Mouse (Mus musculus) lung, postnatal 25 days (tissue): ENCODE data around the gene Fgf8.

Source experiments
- DNase-seq: peaks from one replicate; pipeline ENCODE4 v3.0.0; 2022; ENCODE audit warnings: low spot score

The Fgf8 gene

GRCm38 (mm10) chr19:45742218-45742983 lies at the start of gene Fgf8:
Gene Fgf8, minus strand, starts transcription at chr19:45742915.
- no peak for DNase-seq

GRCm38 (mm10) chr19:45792404-45792803 lies 49.7 kb upstream of the Fgf8 start:
- DNase-seq: no peak

GRCm38 (mm10) chr19:45789888-45790874 lies 47.5 kb upstream of the Fgf8 start:
- peak; percentile 83 for DNase-seq

GRCm38 (mm10) chr19:45789365-45789764 lies 46.6 kb upstream of the Fgf8 start:
- DNase-seq: no peak

GRCm38 (mm10) chr19:45788337-45788736 lies 45.6 kb upstream of the Fgf8 start:
- no peak for DNase-seq

- peak; percentile 29 for DNase-seq
Observed at GRCm38 (mm10) chr19:45787450-45787849, 44.7 kb upstream of the Fgf8 start.

- DNase-seq: no peak
Observed at GRCm38 (mm10) chr19:45785470-45785869, 42.8 kb upstream of the Fgf8 start.

- peak; percentile 9 for DNase-seq
Observed at GRCm38 (mm10) chr19:45783933-45784576, 41.3 kb upstream of the Fgf8 start.

GRCm38 (mm10) chr19:45783181-45783932 lies 40.6 kb upstream of the Fgf8 start, which contains the start of gene Mgea5:
Gene Mgea5, minus strand, starts transcription at chr19:45783837.
- DNase-seq: peak; percentile 99

GRCm38 (mm10) chr19:45782315-45783001 lies 39.7 kb upstream of the Fgf8 start:
- peak; percentile 82 for DNase-seq

GRCm38 (mm10) chr19:45781676-45782075 lies 39.0 kb upstream of the Fgf8 start:
- no peak for DNase-seq

GRCm38 (mm10) chr19:45780350-45780915 lies 37.7 kb upstream of the Fgf8 start:
- no peak for DNase-seq

GRCm38 (mm10) chr19:45775486-45775885 lies 32.8 kb upstream of the Fgf8 start:
- no peak for DNase-seq

GRCm38 (mm10) chr19:45771501-45771900 lies 28.8 kb upstream of the Fgf8 start:
- no peak for DNase-seq

- no peak for DNase-seq
Observed at GRCm38 (mm10) chr19:45760810-45761209, 18.1 kb upstream of the Fgf8 start.

GRCm38 (mm10) chr19:45758671-45759070 lies 16.0 kb upstream of the Fgf8 start:
- no peak for DNase-seq

- no peak for DNase-seq
Observed at GRCm38 (mm10) chr19:45753551-45753950, 10.8 kb upstream of the Fgf8 start.

- DNase-seq: no peak
Observed at GRCm38 (mm10) chr19:45751881-45752280, 9.2 kb upstream of the Fgf8 start.

GRCm38 (mm10) chr19:45749243-45750043 lies 6.7 kb upstream of the Fgf8 start, which contains the start of gene Npm3:
Gene Npm3, minus strand, starts transcription at chr19:45749591.
- DNase-seq: peak; percentile 80
